Mouse (Mus musculus): ENCODE measurements around the gene Gm45753.

- no peak for TF ChIP-seq POLR2A (IDR thresholded peaks at IDR 0.05; ENCODE audit: borderline replicate concordance, extremely low read depth, low read depth, low read length)
- TF ChIP-seq CTCF (IDR thresholded peaks at IDR 0.05; ENCODE audit: insufficient read depth, low read length) = no peak
Measured at GRCm38 (mm10) chr8:45304354-45304753, 3.9 kb downstream of the Gm45753 start.
